Mouse (Mus musculus) megakaryocyte, embryonic 14.5 days (primary cell): Measurements from ENCODE around the gene Cabcoco1.

Source experiments
- FLI1 ChIP-seq: IDR thresholded peaks from 2 replicates; pipeline ENCODE4 v1.6.1; 2012; ENCODE audit warnings: low read length, inconsistent platforms, mixed read lengths
- GATA1 ChIP-seq: IDR thresholded peaks from 3 replicates; pipeline ENCODE4 v1.6.1; 2012; ENCODE audit warnings: mixed read lengths, low read length, inconsistent platforms, borderline replicate concordance

DNA sequence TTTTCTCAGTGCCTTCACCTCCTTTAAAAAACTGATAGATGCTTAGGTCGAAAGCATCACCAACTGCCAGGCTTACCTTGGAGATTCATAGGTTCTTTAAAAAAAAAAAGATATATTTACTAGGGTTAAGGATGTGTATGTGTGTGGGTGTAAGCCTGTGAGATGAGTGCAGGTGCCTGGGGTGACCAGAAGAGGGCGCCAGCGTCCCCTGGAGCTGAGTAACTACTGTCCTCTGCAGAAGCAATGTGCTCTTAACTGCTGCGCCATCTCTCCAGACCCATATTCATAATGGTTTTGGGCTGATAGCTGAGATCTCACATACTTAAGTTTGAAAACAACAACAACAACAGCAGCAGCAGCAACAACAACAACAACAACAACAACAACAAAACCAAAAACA is 35.5 kb downstream of the Cabcoco1 start:
- TF ChIP-seq FLI1 (no peak), GATA1 (no peak)
